Mouse (Mus musculus) liver, embryonic 13.5 days (tissue): ENCODE measurements around the gene Ccdc130. TPM values are rescaled to one million over a fixed set of nuclear protein-coding genes. Genes with fewer than 3 reads are reported as not detected.
A peak's percentile ranks its signal among the peaks of the same experiment; 100 is the strongest.

Experiments used
- ATAC-seq: fragments of 200-750 bp; cut with Nextera tagmentation; 2 replicates; pipeline ENCODE4 v1.8.0; 2017; ENCODE audit warnings: low read depth, mild to moderate bottlenecking, moderate number of reproducible peaks, moderate library complexity
- DNase-seq: peaks from one replicate; pipeline ENCODE4 v3.0.0; 2022
- H3K27ac ChIP-seq: fragments of 300-500 bp; sonication (generic); 2 replicates; pipeline ENCODE4 v1.5.1; 2015; ENCODE audit warnings: moderate library complexity, mild to moderate bottlenecking, inconsistent platforms
- H3K27me3 ChIP-seq: fragments of 300-500 bp; sonication (generic); 2 replicates; pipeline ENCODE4 v1.6.1; 2015; ENCODE audit warnings: mild to moderate bottlenecking, inconsistent platforms
- H3K36me3 ChIP-seq: fragments of 300-500 bp; sonication (generic); 2 replicates; pipeline ENCODE4 v1.6.1; 2015; ENCODE audit warnings: mild to moderate bottlenecking, inconsistent platforms
- H3K4me1 ChIP-seq: fragments of 300-500 bp; sonication (generic); replicated peaks from 2 replicates; pipeline ENCODE4 v1.6.1; 2015; ENCODE audit warnings: inconsistent platforms
- H3K4me2 ChIP-seq: fragments of 300-500 bp; sonication (generic); 2 replicates; pipeline ENCODE4 v1.6.1; 2015; ENCODE audit warnings: inconsistent platforms, mild to moderate bottlenecking, moderate library complexity
- H3K4me3 ChIP-seq: fragments of 300-500 bp; sonication (generic); replicated peaks from 2 replicates; pipeline ENCODE4 v1.5.1; 2015; ENCODE audit warnings: mild to moderate bottlenecking, inconsistent platforms
- H3K9ac ChIP-seq: fragments of 300-500 bp; sonication (generic); 2 replicates; pipeline ENCODE4 v1.6.1; 2015; ENCODE audit warnings: mild to moderate bottlenecking, inconsistent platforms
- H3K9me3 ChIP-seq: fragments of 300-500 bp; sonication (generic); replicated peaks from 2 replicates; pipeline ENCODE4 v1.6.1; 2016; ENCODE audit warnings: inconsistent platforms
- WGBS: fragments of 180-500 bp; shearing (Covaris S2); methylation state at CpG from one replicate; pipeline ENCODE4 v1.1.7; 2015; ENCODE audit not compliant: insufficient replicate concordance; 5-methylcytosine and 5-hydroxymethylcytosine counted together
- polyA plus RNA-seq: library from polyadenylated mRNA; unstranded; fragments of >200 nt; fragmentation: Nextera tagmentation; extraction: Ambion mirVana; gene quantifications from 2 replicates; pipeline ENCODE4 v1.2.1, GENCODE M21; 2015

Ccdc130 gene
- polyA plus RNA-seq, 1 experiment from 2014 or later, result 9.1 TPM

- no peak overlapping the region for H3K27ac ChIP-seq
- no peak overlapping the region for H3K4me2 ChIP-seq
- H3K9me3 ChIP-seq, result no peaks in the 10 kb centered on the region
- H3K4me1 ChIP-seq, result peaks cover 24% of the 10 kb centered on the region
- 68% methylated on average over 3 of the region's 3 CpGs for WGBS
- no peak for DNase-seq
- H3K4me3 ChIP-seq, result no peak overlapping the region
- H3K27me3 ChIP-seq, result no peaks in the 10 kb centered on the region
- H3K9ac ChIP-seq, result no peak overlapping the region
- no peak for ATAC-seq
- no peaks in the 10 kb centered on the region for H3K36me3 ChIP-seq
These were observed 3.8 kb upstream of the Ccdc130 start for GRCm38 (mm10) chr8:84273968-84274367.

GRCm38 (mm10) chr8:84272302-84272701, 2.1 kb upstream of the Ccdc130 start:
- ATAC-seq (no peak), DNase-seq (no peak)
- no peak overlapping the region for H3K9ac ChIP-seq
- no peak overlapping the region for H3K27ac ChIP-seq
- no peaks in the 10 kb centered on the region for H3K36me3 ChIP-seq
- 55% methylated on average over 4 of the region's 4 CpGs for WGBS
- peaks cover 24% of the 10 kb centered on the region for H3K4me1 ChIP-seq
- H3K4me2 ChIP-seq, result no peak overlapping the region
- H3K27me3 ChIP-seq, result no peaks in the 10 kb centered on the region
- no peaks in the 10 kb centered on the region for H3K9me3 ChIP-seq
- H3K4me3 ChIP-seq, result no peak overlapping the region

GRCm38 (mm10) chr8:84261098-84261497, 9.1 kb downstream of the Ccdc130 start:
- H3K36me3 ChIP-seq, result peaks cover 80% of the 10 kb centered on the region
- H3K9ac ChIP-seq, result no peak overlapping the region
- H3K27me3 ChIP-seq, result no peaks in the 10 kb centered on the region
- no peak for ATAC-seq
- no peaks in the 10 kb centered on the region for H3K9me3 ChIP-seq
- H3K27ac ChIP-seq, result no peak overlapping the region
- H3K4me3 ChIP-seq, result no peak overlapping the region
- no peak for DNase-seq
- no peak overlapping the region for H3K4me2 ChIP-seq
- H3K4me1 ChIP-seq, result peaks cover 16% of the 10 kb centered on the region
- WGBS, result 75% methylated on average over 4 of the region's 4 CpGs

GRCm38 (mm10) chr8:84256822-84257610, 13.2 kb downstream of the Ccdc130 start, which contains the start of gene Mri1:
Gene Mri1, minus strand, starts transcription at chr8:84257326.
- H3K9ac ChIP-seq, result peak within 1 kb of the TSS; percentile 91
- H3K27me3 ChIP-seq, result no peaks in the 10 kb centered on the region
- peaks cover 70% of the 10 kb centered on the region for H3K36me3 ChIP-seq
- peak within 1 kb of the TSS; percentile 100 for H3K4me2 ChIP-seq
- peak; percentile 89 for ATAC-seq
- peak; percentile 82 for DNase-seq
- WGBS, result under 1% methylated on average over 63 of the region's 64 CpGs
- no peaks in the 10 kb centered on the region for H3K9me3 ChIP-seq
- H3K4me1 ChIP-seq, result peaks cover 21% of the 10 kb centered on the region
- H3K27ac ChIP-seq, result peak within 1 kb of the TSS; percentile 95
- peak within 1 kb of the TSS; percentile 88 for H3K4me3 ChIP-seq

GRCm38 (mm10) chr8:84256458-84256821, 13.7 kb downstream of the Ccdc130 start:
- DNase-seq (peak; percentile 24), ATAC-seq (peak; percentile 62)
- peaks cover 70% of the 10 kb centered on the region for H3K36me3 ChIP-seq
- H3K4me1 ChIP-seq, result peaks cover 21% of the 10 kb centered on the region
- WGBS, result 8% methylated on average over 6 of the region's 6 CpGs
- peak overlapping the region; percentile 100 for H3K4me2 ChIP-seq
- H3K9me3 ChIP-seq, result no peaks in the 10 kb centered on the region
- H3K4me3 ChIP-seq, result peak overlapping the region; percentile 88
- no peaks in the 10 kb centered on the region for H3K27me3 ChIP-seq
- peak overlapping the region; percentile 91 for H3K9ac ChIP-seq
- H3K27ac ChIP-seq, result peak overlapping the region; percentile 95

- WGBS, result 64% methylated on average over 3 of the region's 3 CpGs
- H3K9ac ChIP-seq, result peak overlapping the region; percentile 91
- no peaks in the 10 kb centered on the region for H3K9me3 ChIP-seq
- no peaks in the 10 kb centered on the region for H3K27me3 ChIP-seq
- peak overlapping the region; percentile 88 for H3K4me3 ChIP-seq
- DNase-seq, result no peak
- no peak for ATAC-seq
- peak overlapping the region; percentile 95 for H3K27ac ChIP-seq
- H3K36me3 ChIP-seq, result peaks cover 72% of the 10 kb centered on the region
- peak overlapping the region; percentile 100 for H3K4me2 ChIP-seq
- H3K4me1 ChIP-seq, result peaks cover 21% of the 10 kb centered on the region
These were observed 14.3 kb downstream of the Ccdc130 start for GRCm38 (mm10) chr8:84255858-84256257.

GRCm38 (mm10) chr8:84249257-84250170, 20.7 kb downstream of the Ccdc130 start, which contains the start of gene D8Ertd738e:
Gene D8Ertd738e, minus strand, starts transcription at chr8:84249719.
- Histone ChIP-seq H3K36me3 (peaks cover 75% of the 10 kb centered on the region), H3K27me3 (no peaks in the 10 kb centered on the region), H3K4me1 (peaks cover 23% of the 10 kb centered on the region), H3K9me3 (no peaks in the 10 kb centered on the region), H3K4me3 (peak within 1 kb of the TSS; percentile 93), H3K27ac (peak within 1 kb of the TSS; percentile 86), H3K4me2 (peak within 1 kb of the TSS; percentile 80), H3K9ac (peak within 1 kb of the TSS; percentile 91)
- DNase-seq (peak; percentile 81), ATAC-seq (peak; percentile 94)
- WGBS, result 3% methylated on average over 52 of the region's 52 CpGs

- DNase-seq (no peak), ATAC-seq (no peak)
- peaks cover 26% of the 10 kb centered on the region for H3K36me3 ChIP-seq
- 47% methylated on average over 2 of the region's 2 CpGs for WGBS
- H3K4me3 ChIP-seq, result no peak overlapping the region
- H3K27me3 ChIP-seq, result no peaks in the 10 kb centered on the region
- H3K4me1 ChIP-seq, result peaks cover 9% of the 10 kb centered on the region
- H3K9ac ChIP-seq, result no peak overlapping the region
- H3K27ac ChIP-seq, result no peak overlapping the region
- H3K4me2 ChIP-seq, result no peak overlapping the region
- no peaks in the 10 kb centered on the region for H3K9me3 ChIP-seq
These were observed 28.4 kb downstream of the Ccdc130 start for GRCm38 (mm10) chr8:84241821-84242220.

- Histone ChIP-seq H3K4me1 (peaks cover 15% of the 10 kb centered on the region), H3K27ac (no peak overlapping the region), H3K9me3 (no peaks in the 10 kb centered on the region), H3K4me3 (no peak overlapping the region), H3K9ac (no peak overlapping the region), H3K4me2 (no peak overlapping the region), H3K27me3 (no peaks in the 10 kb centered on the region), H3K36me3 (peaks cover 19% of the 10 kb centered on the region)
- WGBS, result 66% methylated on average over 6 of the region's 6 CpGs
- DNase-seq (no peak), ATAC-seq (no peak)
These were observed 29.0 kb downstream of the Ccdc130 start for GRCm38 (mm10) chr8:84241167-84241566.

- Histone ChIP-seq H3K4me3 (peak overlapping the region; percentile 69), H3K9ac (peak overlapping the region; percentile 75), H3K4me2 (peak overlapping the region; percentile 89), H3K9me3 (no peaks in the 10 kb centered on the region), H3K4me1 (peaks cover 24% of the 10 kb centered on the region), H3K27ac (peak overlapping the region; percentile 80), H3K27me3 (no peaks in the 10 kb centered on the region), H3K36me3 (no peaks in the 10 kb centered on the region)
- WGBS, result 14% methylated on average over 19 of the region's 19 CpGs
- DNase-seq (no peak), ATAC-seq (no peak)
These were observed 32.5 kb downstream of the Ccdc130 start for GRCm38 (mm10) chr8:84237542-84238229.
